Mouse (Mus musculus): ENCODE data around the gene Akr1b8.

- TF ChIP-seq CTCF (conservative IDR thresholded peaks at IDR 0.05; ENCODE audit: low read length) (no peak), NANOG (IDR thresholded peaks at IDR 0.05; ENCODE audit: borderline replicate concordance, low read length) (no peak)
Measured at GRCm38 (mm10) chr6:34350037-34350699, 3.8 kb upstream of the Akr1b8 start.

Measured in E14TG2a.4 (cell line).